Mouse (Mus musculus): ENCODE data around the gene Fry.

The Fry gene

GRCm38 (mm10) chr5:150514027-150514426 is 395.6 kb downstream of the Fry start:
- ChIA-PET POLR2A (interaction anchor here in 2 of 4 experiments (2.1 to 3.8 kb wide), 2 partner anchors 8 kb away, joined by 11 to 12 read pairs; partner anchors contain the start of gene Brca2 (in 2 of the 2)), CTCF (interaction anchor here in 3 of 4 experiments (0.6 to 1.1 kb wide), 3 partner anchors 18 to 159 kb away, joined by 3 to 5 read pairs (median 4); no protein-coding TSS in a partner anchor)

DNA sequence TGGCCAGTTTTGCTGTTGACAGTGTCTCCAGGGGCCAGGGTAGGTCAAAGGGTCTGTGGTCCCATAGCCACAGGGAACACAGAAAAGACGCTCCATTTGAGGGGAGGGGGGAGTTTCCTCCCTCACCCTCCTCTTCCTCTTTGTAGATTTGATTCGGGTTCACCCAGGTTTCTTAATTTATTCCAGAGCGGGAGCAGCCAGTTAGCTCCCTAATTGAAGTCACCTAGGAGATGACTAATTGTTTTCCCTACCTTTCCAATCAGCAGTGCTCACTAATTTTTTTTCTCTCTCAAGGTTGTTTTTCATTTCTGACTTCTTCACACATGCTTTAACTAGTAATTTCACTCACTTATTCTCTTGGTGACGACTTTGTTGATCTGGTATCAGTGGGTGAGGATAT is 399.6 kb downstream of the Fry start, which contains the start of gene Zar1l:
Gene Zar1l (minus strand): TSS at position 101 of the 400 bp plus-strand sequence.
- POLR2A ChIA-PET = interaction anchor here in 2 of 4 experiments (0.7 to 1.5 kb wide), 3 partner anchors 9 to 27 kb away, joined by 3 to 4 read pairs (median 3); no protein-coding TSS in a partner anchor
- CTCF ChIA-PET = interaction anchor here in 2 of 4 experiments (0.7 to 0.9 kb wide), 2 partner anchors 76 to 147 kb away, joined by 3 read pairs; partner anchors contain the start of gene N4bp2l2 (in 1 of the 2)

GRCm38 (mm10) chr5:150519551-150519950 is 401.1 kb downstream of the Fry start:
- ChIA-PET POLR2A (interaction anchor here in 1 of 4 experiments (0.6 to 1.4 kb wide), 3 partner anchors 18 to 513 kb away, joined by 3 read pairs; partner anchors contain the start of gene Pds5b), CTCF (interaction anchor here in 1 of 4 experiments (1.0 kb wide), 1 partner anchor 146 kb away, joined by 4 read pairs; the partner anchor contains the start of gene N4bp2l2)

DNA sequence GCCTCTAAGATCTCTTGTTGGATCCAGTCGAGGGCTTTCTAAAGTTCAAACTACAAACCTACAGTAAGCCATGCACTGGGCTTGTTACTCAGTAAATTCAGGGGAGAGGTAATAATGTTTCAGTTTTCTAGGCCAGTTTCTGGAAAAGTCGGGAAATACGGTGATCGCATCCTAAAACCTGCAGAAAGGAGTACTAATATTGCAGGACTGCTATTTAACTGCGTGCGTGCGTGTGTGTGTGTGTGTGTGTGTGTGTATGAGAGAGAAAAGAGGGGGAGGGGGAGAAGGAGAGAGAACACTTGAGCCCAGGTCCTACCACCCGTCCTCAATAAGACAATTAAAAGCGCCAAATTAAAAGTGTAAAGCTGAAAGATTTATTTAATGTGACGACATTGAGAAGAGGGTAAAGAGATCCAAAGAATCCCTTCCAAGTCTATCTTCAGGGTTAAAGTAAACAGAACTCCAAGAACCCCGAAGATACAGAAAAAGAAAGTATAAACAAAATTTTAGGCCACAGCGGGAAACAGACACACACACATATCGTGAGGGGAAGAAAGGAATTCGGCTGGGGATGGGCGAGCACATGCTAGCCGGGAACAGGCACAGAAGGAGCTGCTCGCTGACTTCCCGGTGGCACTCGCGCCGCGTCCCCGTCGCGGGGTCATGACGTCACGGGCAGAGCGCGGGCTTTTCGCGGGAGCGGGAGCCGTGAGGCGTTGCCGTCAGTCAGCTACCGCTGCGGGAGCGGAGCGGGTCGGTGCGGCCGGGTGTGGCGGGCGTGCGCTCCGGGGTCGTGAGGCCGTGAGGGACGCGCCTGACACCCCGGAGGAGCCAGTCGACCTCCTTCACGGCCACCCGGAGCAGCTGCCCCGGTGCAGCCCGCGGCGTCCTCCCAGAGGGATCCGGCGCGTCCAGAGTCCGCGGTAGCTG is 403.8 kb downstream of the Fry start, which contains the start of gene Brca2:
Gene Brca2 (plus strand): TSS at position 694 of the 930 bp plus-strand sequence.
- POLR2A ChIA-PET = interaction anchor here in 3 of 4 experiments (0.7 to 3.2 kb wide), 56 partner anchors 9 to 846 kb away, joined by 3 to 27 read pairs (median 4); partner anchors contain the start of genes N4bp2l2 (in 3 of the 3) and Pds5b (in 2 of the 3)

DNA sequence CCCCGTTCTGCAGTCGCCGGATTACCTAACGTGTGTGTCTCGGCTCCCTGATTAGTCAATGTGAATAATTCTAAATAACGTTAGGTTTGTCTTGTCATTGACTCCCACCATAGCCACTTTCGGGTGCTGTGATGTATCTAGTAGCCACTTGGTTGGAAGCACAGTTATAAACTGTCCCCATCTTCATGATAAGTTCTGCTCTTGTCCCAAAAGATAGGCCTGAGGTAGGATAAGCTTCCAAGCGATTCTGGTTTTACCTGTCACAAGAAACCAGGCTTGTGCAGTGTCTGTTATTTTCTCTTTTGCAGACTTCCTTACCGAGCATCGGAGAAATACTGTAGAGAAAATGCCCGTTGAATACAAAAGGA is 404.4 kb downstream of the Fry start:
- ChIA-PET POLR2A (interaction anchor here in 3 of 4 experiments (0.6 to 3.2 kb wide), 58 partner anchors 9 to 845 kb away, joined by 3 to 27 read pairs (median 4); partner anchors contain the start of genes N4bp2l2 (in 3 of the 3) and Pds5b (in 2 of the 3)), CTCF (interaction anchor here in 2 of 4 experiments (0.9 to 1.9 kb wide), 2 partner anchors 27 to 72 kb away, joined by 3 to 6 read pairs; no protein-coding TSS in a partner anchor)

More for the DNA sequence above, 403.8 kb downstream of the Fry start, which contains the start of gene Brca2:
- CTCF ChIA-PET = interaction anchor here in 2 of 4 experiments (0.9 to 1.9 kb wide), 2 partner anchors 26 to 72 kb away, joined by 3 to 6 read pairs; no protein-coding TSS in a partner anchor

DNA sequence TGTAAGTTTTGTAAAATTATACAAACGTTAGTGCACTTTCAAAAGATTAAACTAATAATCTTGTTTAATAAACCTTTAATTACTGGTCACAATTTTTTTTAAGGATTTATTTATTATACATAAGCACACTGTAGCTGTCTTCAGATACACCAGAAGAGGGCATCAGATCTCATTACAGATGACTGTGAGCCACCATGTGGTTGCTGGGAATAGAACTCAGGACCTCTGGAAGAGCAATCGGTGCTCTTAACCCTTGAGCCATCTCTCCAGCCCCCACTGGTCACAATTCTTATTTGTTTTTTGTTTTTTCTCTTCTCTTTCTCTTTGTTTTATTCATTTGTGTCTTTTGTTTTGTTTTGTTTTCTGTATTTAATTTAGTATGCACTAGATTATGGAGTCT is 406.8 kb downstream of the Fry start:
- CTCF ChIA-PET = no interaction called here
- POLR2A ChIA-PET = interaction anchor here in 1 of 4 experiments (1.1 kb wide), 1 partner anchor 9 kb away, joined by 3 read pairs; no protein-coding TSS in a partner anchor

GRCm38 (mm10) chr5:150541302-150541701 is 422.9 kb downstream of the Fry start:
- ChIA-PET POLR2A (interaction anchor here in 1 of 4 experiments (1.0 to 5.0 kb wide), 4 partner anchors 9 to 18 kb away, joined by 4 to 27 read pairs (median 5); partner anchors contain the start of gene Brca2), CTCF (interaction anchor here in 1 of 4 experiments (0.6 kb wide), 1 partner anchor 132 kb away, joined by 3 read pairs; the partner anchor contains the start of gene Pds5b)

DNA sequence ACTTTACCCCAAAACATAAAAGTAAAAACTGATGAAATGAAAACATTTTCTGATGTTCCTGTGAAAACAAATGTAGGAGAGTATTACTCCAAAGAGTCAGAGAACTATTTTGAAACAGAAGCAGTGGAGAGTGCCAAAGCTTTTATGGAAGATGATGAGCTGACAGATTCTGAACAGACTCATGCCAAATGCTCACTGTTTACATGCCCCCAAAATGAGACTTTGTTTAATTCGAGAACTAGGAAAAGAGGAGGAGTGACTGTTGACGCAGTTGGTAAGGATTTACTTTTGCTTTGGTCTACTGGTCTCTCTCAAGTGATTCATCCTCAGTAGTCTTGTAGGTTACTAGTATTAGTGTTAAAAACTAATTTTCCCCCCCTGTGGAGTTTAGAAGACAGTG is 424.7 kb downstream of the Fry start:
- ChIA-PET CTCF (no interaction called here), POLR2A (interaction anchor here in 1 of 4 experiments (1.6 kb wide), 1 partner anchor 12 kb away, joined by 4 read pairs; no protein-coding TSS in a partner anchor)

All from embryonic stem cell, embryonic (primary cell).